Mouse (Mus musculus) cortical plate, adult 2 months (tissue): ENCODE measurements around the gene Gm36079.
"Not testable (repeated sequence)": the region's sequence is repeated elsewhere in the genome, so short reads cannot be mapped to it uniquely, and the experiment has no call there.

Experiments used
- CTCF ChIP-seq: fragments of 200-500 bp; IDR thresholded peaks from 2 replicates; pipeline ENCODE4 v1.5.1; 2011; ENCODE audit warnings: mild to moderate bottlenecking, control low read depth, low read length; ENCODE audit not compliant: insufficient read depth; ENCODE audit errors: extremely low read depth
- POLR2A ChIP-seq: fragments of 200-500 bp; IDR thresholded peaks from 2 replicates; pipeline ENCODE4 v1.6.1; 2011; ENCODE audit warnings: mild to moderate bottlenecking, low read length, control low read depth; ENCODE audit not compliant: insufficient read depth; ENCODE audit errors: extremely low read depth

DNA sequence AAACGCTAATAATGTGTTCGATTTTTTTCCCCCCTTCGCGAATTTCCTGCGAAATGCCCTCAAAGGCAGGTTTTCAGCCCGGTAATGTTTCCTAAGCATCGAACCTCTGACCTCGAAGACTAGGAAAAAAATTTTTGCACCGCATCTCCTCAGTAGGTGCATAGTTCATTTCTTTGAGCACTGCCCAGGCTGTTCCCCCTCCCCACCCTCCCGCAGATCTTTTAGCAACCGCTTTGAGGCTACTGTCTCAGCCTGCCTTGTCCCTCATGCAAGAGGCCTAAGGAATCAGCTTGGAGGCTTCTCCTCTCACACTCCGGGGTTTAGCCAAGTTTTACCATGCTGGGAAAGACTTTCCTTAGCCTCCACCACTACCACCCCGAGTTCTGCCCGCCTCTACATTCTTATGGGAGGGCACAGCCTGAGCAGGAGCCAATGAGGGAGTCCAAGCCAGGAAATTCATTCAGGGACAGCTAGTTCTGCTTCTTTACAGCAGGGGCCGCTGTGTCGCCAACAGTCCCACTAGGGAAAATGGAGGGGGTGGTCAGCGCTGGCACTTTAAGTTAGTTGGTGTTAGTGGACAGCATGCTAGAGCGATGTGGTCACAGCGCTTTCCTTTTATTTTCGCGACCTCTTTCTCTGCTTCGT is 28.2 kb downstream of the Gm36079 start:
- TF ChIP-seq POLR2A, CTCF: not testable (repeated sequence)
